Mouse (Mus musculus): Measurements from ENCODE around the gene Tubb4b. TPM values are rescaled to one million over a fixed set of nuclear protein-coding genes. Genes with fewer than 3 reads are reported as not detected.

Gene Tubb4b
- total and polyA plus RNA-seq, 3 experiments = 183 to 1,037 (median 979) TPM

DNA sequence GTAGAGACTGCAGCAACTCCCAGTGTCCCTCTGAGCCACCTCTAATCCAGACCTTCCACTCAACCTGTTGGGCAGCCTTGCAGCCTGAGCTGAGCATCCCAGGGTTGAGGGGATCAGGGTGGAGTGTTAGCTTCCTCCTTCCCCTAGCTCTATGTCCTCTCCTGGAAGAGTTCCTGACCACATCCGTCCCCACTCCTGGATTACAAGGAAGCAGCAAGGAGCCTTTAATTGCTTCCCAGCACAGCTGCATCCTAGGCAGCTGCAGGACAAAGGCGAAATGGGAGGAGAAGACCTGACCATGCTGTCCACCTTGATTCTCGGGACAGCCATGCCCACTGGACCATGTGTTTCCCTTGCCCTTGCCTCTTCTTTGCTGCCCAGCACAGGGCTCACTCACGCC lies 47.4 kb downstream of the Tubb4b start:
- TF ChIP-seq EP300 (IDR thresholded peaks at IDR 0.05; ENCODE audit: low read depth in 1 of 2, low read length in 2 of 2) = no peak
- TF ChIP-seq USF1 (IDR thresholded peaks at IDR 0.05; ENCODE audit: low read depth, low read length) = no peak
- no peak for TF ChIP-seq ELF1 (IDR thresholded peaks at IDR 0.05; ENCODE audit: low read depth, low read length)
- TF ChIP-seq MEF2A (IDR thresholded peaks at IDR 0.05; ENCODE audit: extremely low read depth, insufficient replicate concordance, low read depth, low read length, poor library complexity, severe bottlenecking) = no peak
- TF ChIP-seq MAZ (IDR thresholded peaks at IDR 0.05; ENCODE audit: low read depth, low read length) = no peak
- no peak for TF ChIP-seq HCFC1 (IDR thresholded peaks at IDR 0.05; ENCODE audit: low read depth, low read length)
- no peak for TF ChIP-seq GABPA (IDR thresholded peaks at IDR 0.05; ENCODE audit: low read depth, low read length)
- no peak for TF ChIP-seq TAL1 (IDR thresholded peaks at IDR 0.05; ENCODE audit: low read length)
- no peak for TF ChIP-seq NRF1 (IDR thresholded peaks at IDR 0.05; ENCODE audit: insufficient read depth, low read depth, low read length, poor library complexity, severe bottlenecking)
- no peak for TF ChIP-seq SIN3A (IDR thresholded peaks at IDR 0.05; ENCODE audit: low read length)
- no peak for TF ChIP-seq POLR2A (IDR thresholded peaks at IDR 0.05; ENCODE audit: control insufficient read depth in 1 of 2, insufficient read depth in 1 of 2, low read depth in 1 of 2, low read length in 2 of 2, poor library complexity in 1 of 2)
- TF ChIP-seq CHD2 (IDR thresholded peaks at IDR 0.05; ENCODE audit: low read length) = no peak
- no peak for TF ChIP-seq JUND (IDR thresholded peaks at IDR 0.05; ENCODE audit: low read depth, low read length)
- H3K27ac ChIP-seq (ENCODE audit: control insufficient read depth, low read depth, low read length) = no peak overlapping the region
- H3K4me1 ChIP-seq (ENCODE audit: control insufficient read depth in 1 of 2, insufficient read depth in 2 of 2, low read length in 2 of 2) = peaks cover 6 to 23% of the 10 kb centered on the region in 2 experiments
- H3K79me2 ChIP-seq (ENCODE audit: control insufficient read depth, insufficient read depth, low read length, poor library complexity) = peaks cover 7% of the 10 kb centered on the region
- no peaks in the 10 kb centered on the region for H3K9me3 ChIP-seq (replicated peaks; ENCODE audit: insufficient read depth, low read length)
- H3K9ac ChIP-seq (ENCODE audit: control insufficient read depth, low read depth, low read length, poor library complexity, severe bottlenecking) = no peak overlapping the region
- no peaks in the 10 kb centered on the region for H3K27me3 ChIP-seq (ENCODE audit: control insufficient read depth in 1 of 2, insufficient read depth in 2 of 2, low read length in 2 of 2)
- DNase-seq (ENCODE audit: low read depth, low spot score) = no peak
- H3K36me3 ChIP-seq (ENCODE audit: control insufficient read depth in 1 of 2, insufficient read depth in 2 of 2, low read length in 2 of 2) = peaks cover 0 to 11% of the 10 kb centered on the region in 2 experiments; a peak in 2 of 4 replicates
- no peak overlapping the region for H3K4me3 ChIP-seq (ENCODE audit: control insufficient read depth in 1 of 2, insufficient read depth in 1 of 2, low read depth in 2 of 2, low read length in 2 of 2)

DNA sequence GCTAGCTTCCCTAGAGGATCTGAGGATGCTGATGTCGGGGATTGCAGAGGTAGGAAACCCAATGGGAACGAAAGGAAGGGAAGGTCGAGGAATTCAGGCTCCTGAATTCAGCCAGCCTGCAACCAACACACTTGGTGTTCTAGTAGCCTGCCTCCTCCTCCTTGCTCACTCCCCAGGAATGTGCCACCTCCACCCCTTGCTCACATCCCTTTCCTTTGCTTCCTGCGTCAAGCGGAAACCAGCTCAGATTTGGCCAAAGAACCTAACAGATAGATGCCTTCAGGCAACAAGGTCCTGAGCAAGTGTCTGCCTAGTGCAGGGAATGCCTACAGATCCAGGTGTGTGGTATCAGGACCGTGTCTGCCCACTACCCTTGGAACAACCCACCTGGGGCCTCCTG lies 47.9 kb downstream of the Tubb4b start:
- Histone ChIP-seq H3K9ac (ENCODE audit: control insufficient read depth, low read depth, low read length, poor library complexity, severe bottlenecking) (no peak overlapping the region), H3K36me3 (ENCODE audit: control insufficient read depth in 1 of 2, insufficient read depth in 2 of 2, low read length in 2 of 2) (peaks cover 0 to 11% of the 10 kb centered on the region in 2 experiments; a peak in 2 of 4 replicates), H3K79me2 (ENCODE audit: control insufficient read depth, insufficient read depth, low read length, poor library complexity) (peaks cover 3% of the 10 kb centered on the region; the same call in 1 of the 2 replicates), H3K9me3 (replicated peaks; ENCODE audit: insufficient read depth, low read length) (no peaks in the 10 kb centered on the region), H3K4me1 (ENCODE audit: control insufficient read depth in 1 of 2, insufficient read depth in 2 of 2, low read length in 2 of 2) (peaks cover 6 to 23% of the 10 kb centered on the region in 2 experiments), H3K4me3 (ENCODE audit: control insufficient read depth in 1 of 2, insufficient read depth in 1 of 2, low read depth in 2 of 2, low read length in 2 of 2) (no peak overlapping the region), H3K27me3 (ENCODE audit: control insufficient read depth in 1 of 2, insufficient read depth in 2 of 2, low read length in 2 of 2) (no peaks in the 10 kb centered on the region), H3K27ac (ENCODE audit: control insufficient read depth, low read depth, low read length) (no peak overlapping the region)
- TF ChIP-seq POLR2AphosphoS5 (IDR thresholded peaks at IDR 0.05; ENCODE audit: borderline replicate concordance, low read depth, low read length) (no peak), KAT2A (conservative IDR thresholded peaks at IDR 0.05; ENCODE audit: low read depth, low read length) (no peak), ZKSCAN1 (IDR thresholded peaks at IDR 0.05; ENCODE audit: low read depth, low read length) (no peak), TCF12 (IDR thresholded peaks at IDR 0.05; ENCODE audit: low read depth, low read length) (no peak), POLR2A (IDR thresholded peaks at IDR 0.05; ENCODE audit: control insufficient read depth in 1 of 2, insufficient read depth in 1 of 2, low read depth in 1 of 2, low read length in 2 of 2, poor library complexity in 1 of 2) (no peak), NRF1 (IDR thresholded peaks at IDR 0.05; ENCODE audit: insufficient read depth, low read depth, low read length, poor library complexity, severe bottlenecking) (no peak)
- no peak for DNase-seq (ENCODE audit: low read depth, low spot score)
